Mouse (Mus musculus) kidney, embryonic 14.5 days (tissue): ENCODE results near the gene Fads1. TPM values are rescaled to one million over a fixed set of nuclear protein-coding genes. Genes with fewer than 3 reads are reported as not detected.

Source experiments
- ATAC-seq: fragments of 200-750 bp; cut with Nextera tagmentation; 2 replicates; pipeline ENCODE4 v1.8.0; 2017; ENCODE audit warnings: moderate number of reproducible peaks, mild to moderate bottlenecking, moderate TSS enrichment, moderate library complexity; ENCODE audit not compliant: low FRiP score, low TSS enrichment
- H3K27ac ChIP-seq: fragments of 300-500 bp; sonication (generic); 2 replicates; pipeline ENCODE4 v1.5.1; 2014; ENCODE audit warnings: low read depth, mild to moderate bottlenecking, low read length, moderate library complexity, mixed read lengths
- H3K27me3 ChIP-seq: fragments of 300-500 bp; sonication (generic); 2 replicates; pipeline ENCODE4 v1.6.1; 2014; ENCODE audit warnings: mild to moderate bottlenecking, low read length; ENCODE audit not compliant: control insufficient read depth, insufficient read depth
- H3K36me3 ChIP-seq: fragments of 300-500 bp; sonication (generic); 2 replicates; pipeline ENCODE4 v1.6.1; 2014; ENCODE audit warnings: low read length, mixed read lengths; ENCODE audit not compliant: control insufficient read depth, insufficient read depth
- H3K4me1 ChIP-seq: fragments of 300-500 bp; sonication (generic); 2 replicates; pipeline ENCODE4 v1.6.1; 2014; ENCODE audit warnings: low read length, mixed read lengths; ENCODE audit not compliant: control insufficient read depth, insufficient read depth
- H3K4me2 ChIP-seq: fragments of 300-500 bp; sonication (generic); replicated peaks from 2 replicates; pipeline ENCODE4 v1.6.1; 2014; ENCODE audit warnings: low read depth, mild to moderate bottlenecking, low read length
- H3K4me3 ChIP-seq: fragments of 300-500 bp; sonication (generic); 2 replicates; pipeline ENCODE4 v1.5.1; 2014; ENCODE audit warnings: mild to moderate bottlenecking, low read length
- H3K9ac ChIP-seq: fragments of 300-500 bp; sonication (generic); 2 replicates; pipeline ENCODE4 v1.6.1; 2014; ENCODE audit warnings: low read depth, mild to moderate bottlenecking, low read length, moderate library complexity
- H3K9me3 ChIP-seq: fragments of 300-500 bp; sonication (generic); 2 replicates; pipeline ENCODE4 v1.6.1; 2016; ENCODE audit warnings: low read length; ENCODE audit not compliant: control insufficient read depth
- WGBS: fragments of 180-500 bp; shearing (Covaris S2); extraction: QIAGEN DNeasy Blood & Tissue Kit; methylation state at CpG from one replicate; pipeline ENCODE4 v1.1.7; 2014; 5-methylcytosine and 5-hydroxymethylcytosine counted together
- polyA plus RNA-seq: library from polyadenylated mRNA; unstranded; fragments of >200 nt; fragmentation: Nextera tagmentation; extraction: Ambion mirVana; gene quantifications from 2 replicates; pipeline ENCODE4 v1.2.1, GENCODE M21; 2014

Gene Fads1
- polyA plus RNA-seq, 1 experiment from 2014 or later, result 94.3 TPM

DNA sequence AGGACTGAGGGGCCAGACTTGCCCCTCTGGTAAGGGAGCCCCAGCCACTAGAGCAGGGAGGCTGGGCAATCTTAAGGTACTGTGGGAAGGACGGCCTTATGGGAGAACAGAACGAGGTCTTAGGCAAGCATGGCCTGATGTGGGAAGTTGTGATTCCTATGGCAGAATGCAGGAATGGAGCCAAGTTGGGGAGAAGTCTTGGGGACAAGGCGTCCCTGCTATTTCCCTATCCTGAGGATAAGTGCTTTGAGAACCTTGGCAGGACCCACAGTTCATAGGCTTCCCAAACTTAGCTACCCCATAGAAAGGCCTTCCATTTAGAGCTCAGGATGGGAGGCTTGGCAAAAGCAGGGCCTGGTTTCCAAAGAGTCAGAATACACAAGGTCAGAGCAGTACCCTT, 26.2 kb downstream of the Fads1 start:
- H3K27me3 ChIP-seq, result no peaks in the 10 kb centered on the region
- no peak for ATAC-seq
- H3K4me1 ChIP-seq, result no peaks in the 10 kb centered on the region
- WGBS, result 88% methylated on average over 3 of the region's 3 CpGs
- no peak overlapping the region for H3K4me3 ChIP-seq
- H3K9me3 ChIP-seq, result no peaks in the 10 kb centered on the region
- no peak overlapping the region for H3K4me2 ChIP-seq
- no peak overlapping the region for H3K9ac ChIP-seq
- H3K36me3 ChIP-seq, result peaks cover 59% of the 10 kb centered on the region
- H3K27ac ChIP-seq, result no peak overlapping the region

DNA sequence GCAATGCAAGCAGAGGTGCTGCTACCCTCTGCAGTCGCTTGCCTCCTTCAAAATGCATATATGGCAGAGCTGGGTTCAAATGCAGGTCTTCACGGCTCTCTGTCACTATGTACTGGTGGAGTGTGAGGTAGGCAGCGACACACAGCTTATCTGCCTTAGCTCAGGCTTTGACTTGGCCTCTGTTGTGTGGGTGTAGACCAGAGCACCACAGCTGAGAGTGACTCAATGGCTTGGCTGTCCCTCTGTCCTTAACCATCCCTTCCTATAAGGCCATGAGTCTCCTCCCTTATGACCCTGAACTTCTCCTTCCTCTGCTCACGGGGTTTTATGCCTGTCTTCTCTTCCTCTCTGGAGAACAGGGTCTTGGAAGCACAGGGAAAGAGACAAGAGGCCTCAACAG, 28.2 kb downstream of the Fads1 start:
- H3K36me3 ChIP-seq, result peaks cover 62% of the 10 kb centered on the region
- 76% methylated on average over 4 of the region's 4 CpGs for WGBS
- no peaks in the 10 kb centered on the region for H3K9me3 ChIP-seq
- no peak overlapping the region for H3K9ac ChIP-seq
- no peak overlapping the region for H3K4me2 ChIP-seq
- no peak for ATAC-seq
- no peaks in the 10 kb centered on the region for H3K27me3 ChIP-seq
- H3K4me3 ChIP-seq, result no peak overlapping the region
- H3K4me1 ChIP-seq, result no peaks in the 10 kb centered on the region
- no peak overlapping the region for H3K27ac ChIP-seq

DNA sequence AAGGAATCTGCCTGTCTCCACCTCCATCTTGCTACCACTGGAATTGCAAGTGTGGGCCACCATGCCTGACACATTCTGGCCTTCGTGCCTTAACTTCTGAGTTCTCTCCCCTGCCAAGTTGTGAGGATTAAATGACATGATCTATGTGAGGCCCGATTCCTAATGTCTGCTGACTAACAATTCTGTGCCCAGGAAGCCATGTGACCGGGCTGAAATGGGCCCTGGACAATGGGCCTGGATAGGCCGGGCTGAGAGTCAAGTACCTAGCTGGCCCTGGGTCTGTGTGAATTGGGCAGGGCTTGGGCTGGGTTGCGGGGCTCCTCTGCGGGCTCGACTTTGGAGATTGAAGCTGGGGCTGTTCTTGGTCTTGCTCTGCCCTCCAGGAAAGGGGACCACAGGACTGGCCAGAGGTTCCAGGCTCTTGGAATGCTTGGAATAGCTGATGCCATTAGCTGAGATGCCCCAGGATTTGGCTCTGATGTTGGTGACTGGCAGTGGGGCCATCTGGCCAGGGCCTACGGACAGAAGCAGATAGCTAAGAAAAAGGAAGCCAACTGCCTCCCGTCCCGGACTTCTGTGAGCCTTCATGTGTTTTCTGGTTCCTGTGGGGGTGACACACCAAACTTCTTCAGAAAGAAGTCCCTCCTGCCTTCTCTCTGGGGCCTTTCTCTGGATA, 31.2 kb downstream of the Fads1 start:
- H3K9ac ChIP-seq, result no peak overlapping the region
- no peaks in the 10 kb centered on the region for H3K9me3 ChIP-seq
- WGBS, result 88% methylated on average over 10 of the region's 10 CpGs
- no peak overlapping the region for H3K27ac ChIP-seq
- no peaks in the 10 kb centered on the region for H3K4me1 ChIP-seq
- no peaks in the 10 kb centered on the region for H3K27me3 ChIP-seq
- no peak overlapping the region for H3K4me3 ChIP-seq
- peaks cover 34% of the 10 kb centered on the region for H3K36me3 ChIP-seq
- no peak for ATAC-seq
- no peak overlapping the region for H3K4me2 ChIP-seq

DNA sequence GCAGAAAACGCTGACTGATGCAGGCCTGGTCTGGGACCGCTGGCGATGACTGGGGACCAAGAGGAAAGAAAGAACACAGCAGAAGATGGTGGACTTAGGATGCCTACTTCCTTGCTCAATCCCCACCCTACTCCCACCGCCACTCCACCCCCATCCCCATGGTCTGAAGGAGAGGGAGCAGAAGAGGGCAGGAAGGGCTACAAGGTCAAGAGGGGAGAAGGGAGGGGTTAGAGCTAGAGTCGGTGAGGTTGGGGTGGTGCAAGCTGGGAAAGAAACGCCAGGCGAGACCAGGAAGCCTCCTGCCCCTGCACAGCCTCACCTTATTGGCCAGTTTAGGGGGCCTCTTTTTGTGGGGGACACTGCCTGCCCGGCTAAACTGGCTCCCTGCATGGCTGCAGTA, 33.4 kb downstream of the Fads1 start:
- no peaks in the 10 kb centered on the region for H3K4me1 ChIP-seq
- H3K27ac ChIP-seq, result no peak overlapping the region
- peaks cover 18% of the 10 kb centered on the region; the same call in 1 of the 2 replicates for H3K36me3 ChIP-seq
- H3K4me3 ChIP-seq, result no peak overlapping the region
- H3K4me2 ChIP-seq, result no peak overlapping the region
- WGBS, result 68% methylated on average over 8 of the region's 8 CpGs
- no peaks in the 10 kb centered on the region for H3K27me3 ChIP-seq
- no peak overlapping the region for H3K9ac ChIP-seq
- no peak for ATAC-seq
- H3K9me3 ChIP-seq, result no peaks in the 10 kb centered on the region

DNA sequence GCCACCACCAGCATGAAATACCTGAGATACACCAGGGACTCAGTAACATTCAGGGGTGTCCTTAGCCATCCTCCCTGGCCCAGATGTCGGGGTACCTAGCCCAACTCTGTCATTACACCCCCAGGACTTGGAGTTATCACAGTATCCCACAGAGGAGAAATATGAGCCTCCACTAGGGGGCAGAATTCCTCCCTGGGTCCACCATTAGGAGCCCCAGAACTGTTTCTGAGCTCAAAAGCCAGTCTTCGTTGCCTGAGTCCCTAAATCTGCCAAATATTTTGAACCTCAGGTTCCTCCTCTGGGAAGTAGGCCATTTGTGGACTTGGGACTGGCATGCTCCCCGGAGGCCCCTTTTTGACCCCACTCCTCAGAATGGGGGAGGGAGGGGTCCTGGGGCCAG, 36.4 kb downstream of the Fads1 start:
- H3K4me3 ChIP-seq, result no peak overlapping the region
- H3K9me3 ChIP-seq, result no peaks in the 10 kb centered on the region
- WGBS, result 36% methylated on average over 3 of the region's 3 CpGs
- peaks cover 12% of the 10 kb centered on the region; the same call in 1 of the 2 replicates for H3K4me1 ChIP-seq
- no peak for ATAC-seq
- H3K4me2 ChIP-seq, result no peak overlapping the region
- no peaks in the 10 kb centered on the region for H3K27me3 ChIP-seq
- no peak overlapping the region for H3K9ac ChIP-seq
- H3K36me3 ChIP-seq, result peaks cover 1% of the 10 kb centered on the region; the same call in 1 of the 2 replicates
- H3K27ac ChIP-seq, result no peak overlapping the region

DNA sequence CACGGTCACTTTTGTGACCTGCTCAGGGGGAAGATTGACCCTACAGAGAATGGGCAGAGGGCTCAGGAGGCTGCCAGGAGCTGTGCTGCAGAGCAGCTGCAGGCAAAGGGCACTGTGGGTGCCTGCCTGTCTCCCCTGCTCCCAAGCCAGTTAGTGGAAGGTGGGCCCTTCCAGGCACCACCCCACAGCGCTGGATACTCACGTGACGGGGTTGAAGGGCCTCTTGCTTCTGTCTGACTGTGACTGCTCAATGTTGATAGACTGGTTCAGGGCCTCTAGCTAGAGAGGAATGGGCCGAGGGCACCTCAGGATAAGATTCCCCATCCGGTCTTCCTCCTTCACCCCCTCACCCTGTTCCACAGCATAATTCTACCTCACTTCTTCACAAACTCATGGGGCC, 36.9 kb downstream of the Fads1 start:
- no peak overlapping the region for H3K27ac ChIP-seq
- ATAC-seq, result no peak
- H3K27me3 ChIP-seq, result no peaks in the 10 kb centered on the region

DNA sequence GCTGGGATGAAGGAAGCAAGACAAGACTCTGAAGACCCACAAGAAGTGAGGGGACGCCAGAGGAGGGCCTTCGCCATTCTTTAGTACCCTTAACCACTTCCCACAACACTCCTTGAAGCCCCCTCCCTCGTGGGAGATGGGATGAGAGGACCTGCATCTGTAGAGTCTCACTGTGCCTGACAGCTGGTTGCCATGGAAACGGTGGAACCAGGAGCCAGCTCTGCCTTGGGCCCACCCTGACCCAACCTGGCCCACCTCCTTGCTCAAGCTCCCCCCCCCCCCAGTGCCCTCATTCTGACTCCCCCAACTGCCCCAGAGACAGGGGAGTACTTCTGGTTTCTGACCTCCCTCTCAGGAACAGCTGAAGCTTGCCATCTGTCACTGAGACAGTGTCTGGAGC, 38.9 kb downstream of the Fads1 start:
- ATAC-seq, result peak; percentile 50; the same call in 1 of the 2 replicates
- WGBS, result 25% methylated on average over 4 of the region's 4 CpGs
- H3K27me3 ChIP-seq, result no peaks in the 10 kb centered on the region

More for the DNA sequence above, 36.9 kb downstream of the Fads1 start:
- Histone ChIP-seq H3K9ac (no peak overlapping the region), H3K4me3 (no peak overlapping the region), H3K4me2 (no peak overlapping the region), H3K4me1 (peaks cover 17% of the 10 kb centered on the region), H3K9me3 (no peaks in the 10 kb centered on the region), H3K36me3 (no peaks in the 10 kb centered on the region)
- WGBS, result 60% methylated on average over 6 of the region's 6 CpGs

DNA sequence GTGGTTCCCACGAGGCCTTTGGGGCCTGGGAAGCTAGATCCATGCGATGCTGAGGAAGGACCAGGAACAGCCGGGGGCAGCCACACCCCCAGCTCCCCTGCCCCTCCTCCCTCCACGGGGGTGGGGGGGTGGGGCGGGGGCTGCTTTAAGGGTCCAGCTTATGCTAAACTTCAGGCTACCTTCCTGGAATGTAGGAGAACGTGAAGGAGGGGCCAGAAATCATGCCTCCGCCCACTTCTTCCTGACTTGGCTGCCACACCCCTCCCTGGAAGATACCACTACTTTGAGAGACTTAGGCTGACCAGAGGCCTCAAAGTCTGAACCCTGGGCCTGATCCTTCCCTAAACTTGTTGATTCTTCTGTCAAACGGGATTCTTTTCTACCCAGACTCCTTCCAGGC, 40.0 kb downstream of the Fads1 start:
- no peak overlapping the region for H3K4me3 ChIP-seq
- H3K4me1 ChIP-seq, result peaks cover 31% of the 10 kb centered on the region
- H3K36me3 ChIP-seq, result no peaks in the 10 kb centered on the region
- H3K27ac ChIP-seq, result peak overlapping the region; percentile 42; the same call in 1 of the 2 replicates
- WGBS, result 15% methylated on average over 8 of the region's 8 CpGs
- H3K9me3 ChIP-seq, result no peaks in the 10 kb centered on the region
- H3K27me3 ChIP-seq, result no peaks in the 10 kb centered on the region
- no peak overlapping the region for H3K4me2 ChIP-seq
- no peak for ATAC-seq
- no peak overlapping the region for H3K9ac ChIP-seq

More for the DNA sequence above, 38.9 kb downstream of the Fads1 start:
- Histone ChIP-seq H3K4me2 (no peak overlapping the region), H3K4me3 (no peak overlapping the region), H3K9ac (no peak overlapping the region), H3K4me1 (peaks cover 24% of the 10 kb centered on the region), H3K36me3 (no peaks in the 10 kb centered on the region), H3K9me3 (no peaks in the 10 kb centered on the region), H3K27ac (no peak overlapping the region)

DNA sequence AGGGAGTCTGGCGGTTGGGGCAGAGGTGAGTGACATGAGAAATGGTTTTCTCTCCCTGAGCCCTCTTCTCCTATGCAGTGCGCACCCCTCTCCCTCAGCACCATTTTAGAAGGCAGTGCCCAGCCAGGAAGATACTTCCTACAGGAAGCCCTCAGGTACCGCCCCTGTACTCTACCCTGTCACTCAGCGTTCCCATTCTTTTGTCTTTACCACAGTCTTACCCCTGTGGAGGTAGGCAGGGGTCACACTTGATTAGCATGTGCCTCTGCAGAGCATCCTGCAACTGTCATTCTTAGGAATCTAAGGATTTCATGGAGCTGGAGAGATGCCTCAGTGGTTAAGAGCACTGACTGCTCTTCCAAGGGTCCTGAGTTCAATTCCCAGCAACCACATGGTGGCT, 40.9 kb downstream of the Fads1 start:
- Histone ChIP-seq H3K9me3 (no peaks in the 10 kb centered on the region), H3K4me3 (no peak overlapping the region), H3K27ac (no peak overlapping the region), H3K36me3 (no peaks in the 10 kb centered on the region), H3K9ac (no peak overlapping the region), H3K4me1 (peaks cover 32% of the 10 kb centered on the region), H3K27me3 (no peaks in the 10 kb centered on the region), H3K4me2 (no peak overlapping the region)
- no peak for ATAC-seq
- 84% methylated on average over 4 of the region's 4 CpGs for WGBS
